Mouse (Mus musculus): Measurements from ENCODE around the gene Hnrnpab. TPM values are rescaled to one million over a fixed set of nuclear protein-coding genes. Genes with fewer than 3 reads are reported as not detected.

Gene Hnrnpab
- polyA plus RNA-seq, 1 experiment from 2014 or later, result 777 TPM

GRCm38 (mm10) chr11:51554590-51554989 lies 52.1 kb downstream of the Hnrnpab start:
- DNase-seq (ENCODE audit: low spot score) (no peak), ATAC-seq (ENCODE audit: low FRiP score) (no peak)
- no peak overlapping the region for H3K4me2 ChIP-seq (replicated peaks; ENCODE audit: low read depth, low read length)
- 71% methylated on average over 9 of the region's 10 CpGs for WGBS
- H3K27ac ChIP-seq (ENCODE audit: low read depth, low read length), result no peak overlapping the region
- H3K9me3 ChIP-seq (ENCODE audit: control insufficient read depth, low read length), result no peaks in the 10 kb centered on the region
- H3K36me3 ChIP-seq (ENCODE audit: control insufficient read depth, insufficient read depth, low read length), result no peaks in the 10 kb centered on the region
- H3K4me3 ChIP-seq (ENCODE audit: low read depth, low read length), result no peak overlapping the region
- H3K27me3 ChIP-seq (ENCODE audit: control insufficient read depth, insufficient read depth, low read length), result no peaks in the 10 kb centered on the region
- no peaks in the 10 kb centered on the region; the same call in 1 of the 2 replicates for H3K4me1 ChIP-seq (replicated peaks; ENCODE audit: control insufficient read depth, insufficient read depth, low read length)
- H3K9ac ChIP-seq (ENCODE audit: low read depth, low read length), result no peak overlapping the region; the same call in 1 of the 2 replicates

GRCm38 (mm10) chr11:51552091-51552490 lies 54.6 kb downstream of the Hnrnpab start:
- ATAC-seq (ENCODE audit: low FRiP score) (no peak), DNase-seq (ENCODE audit: low spot score) (no peak)
- Histone ChIP-seq H3K27ac (ENCODE audit: low read depth, low read length) (no peak overlapping the region), H3K27me3 (ENCODE audit: control insufficient read depth, insufficient read depth, low read length) (no peaks in the 10 kb centered on the region), H3K36me3 (ENCODE audit: control insufficient read depth, insufficient read depth, low read length) (no peaks in the 10 kb centered on the region), H3K4me3 (ENCODE audit: low read depth, low read length) (no peak overlapping the region), H3K4me1 (replicated peaks; ENCODE audit: control insufficient read depth, insufficient read depth, low read length) (no peaks in the 10 kb centered on the region; the same call in 1 of the 2 replicates), H3K9ac (ENCODE audit: low read depth, low read length) (no peak overlapping the region), H3K4me2 (replicated peaks; ENCODE audit: low read depth, low read length) (no peak overlapping the region), H3K9me3 (ENCODE audit: control insufficient read depth, low read length) (no peaks in the 10 kb centered on the region)
- WGBS, result 57% methylated on average over 3 of the region's 3 CpGs

- Histone ChIP-seq H3K4me2 (replicated peaks; ENCODE audit: low read depth, low read length) (no peak overlapping the region), H3K4me1 (replicated peaks; ENCODE audit: control insufficient read depth, insufficient read depth, low read length) (no peaks in the 10 kb centered on the region; the same call in 1 of the 2 replicates), H3K36me3 (ENCODE audit: control insufficient read depth, insufficient read depth, low read length) (no peaks in the 10 kb centered on the region), H3K27me3 (ENCODE audit: control insufficient read depth, insufficient read depth, low read length) (no peaks in the 10 kb centered on the region), H3K9ac (ENCODE audit: low read depth, low read length) (no peak overlapping the region), H3K9me3 (ENCODE audit: control insufficient read depth, low read length) (no peaks in the 10 kb centered on the region), H3K27ac (ENCODE audit: low read depth, low read length) (no peak overlapping the region), H3K4me3 (ENCODE audit: low read depth, low read length) (no peak overlapping the region)
- ATAC-seq (ENCODE audit: low FRiP score), result no peak
- 82% methylated on average over 5 of the region's 5 CpGs for WGBS
- DNase-seq (ENCODE audit: low spot score), result no peak
Observed at GRCm38 (mm10) chr11:51551253-51551652, 55.4 kb downstream of the Hnrnpab start.

Other genes starting within 250 kb of the Hnrnpab start
- gene Phykpl, start 22.1 kb downstream of the Hnrnpab start, polyA plus RNA-seq (2014; fragmentation: Nextera tagmentation; extraction: Ambion mirVana), result 10.1 and 13.2 TPM in 2 replicates
- 154 and 156 TPM in 2 replicates for gene Nhp2, start 12.9 kb upstream of the Hnrnpab start, polyA plus RNA-seq (2014; fragmentation: Nextera tagmentation; extraction: Ambion mirVana)
- gene Rmnd5b, start 29.0 kb upstream of the Hnrnpab start, polyA plus RNA-seq (2014; fragmentation: Nextera tagmentation; extraction: Ambion mirVana), result 42.5 and 43.7 TPM in 2 replicates
- 6.6 and 6.9 TPM in 2 replicates for gene N4bp3, start 44.0 kb upstream of the Hnrnpab start, polyA plus RNA-seq (2014; fragmentation: Nextera tagmentation; extraction: Ambion mirVana)
- gene D930048N14Rik, start 44.1 kb upstream of the Hnrnpab start, polyA plus RNA-seq (2014; fragmentation: Nextera tagmentation; extraction: Ambion mirVana), result 0.73 and 1.2 TPM in 2 replicates
- 108 and 110 TPM in 2 replicates for gene 0610009B22Rik, start 82.0 kb upstream of the Hnrnpab start, polyA plus RNA-seq (2014; fragmentation: Nextera tagmentation; extraction: Ambion mirVana)
- 12.7 and 16.1 TPM in 2 replicates for gene Sec24a, start 156.8 kb upstream of the Hnrnpab start, polyA plus RNA-seq (2014; fragmentation: Nextera tagmentation; extraction: Ambion mirVana)
- 140 and 146 TPM in 2 replicates for gene Sar1b, start 156.8 kb upstream of the Hnrnpab start, polyA plus RNA-seq (2014; fragmentation: Nextera tagmentation; extraction: Ambion mirVana)

All from hindbrain, embryonic 11.5 days (tissue).